Mouse (Mus musculus): ENCODE measurements around the gene Ncf2. TPM values are rescaled to one million over a fixed set of nuclear protein-coding genes. Genes with fewer than 3 reads are reported as not detected.
A peak's percentile ranks its signal among the peaks of the same experiment; 100 is the strongest.
"Not testable (repeated sequence)": the region's sequence is repeated elsewhere in the genome, so short reads cannot be mapped to it uniquely, and the experiment has no call there.

The Ncf2 gene
- 2.5 and 3.4 TPM in 2 replicates for polyA plus RNA-seq (2015; fragmentation: Nextera tagmentation; extraction: Ambion mirVana)

DNA sequence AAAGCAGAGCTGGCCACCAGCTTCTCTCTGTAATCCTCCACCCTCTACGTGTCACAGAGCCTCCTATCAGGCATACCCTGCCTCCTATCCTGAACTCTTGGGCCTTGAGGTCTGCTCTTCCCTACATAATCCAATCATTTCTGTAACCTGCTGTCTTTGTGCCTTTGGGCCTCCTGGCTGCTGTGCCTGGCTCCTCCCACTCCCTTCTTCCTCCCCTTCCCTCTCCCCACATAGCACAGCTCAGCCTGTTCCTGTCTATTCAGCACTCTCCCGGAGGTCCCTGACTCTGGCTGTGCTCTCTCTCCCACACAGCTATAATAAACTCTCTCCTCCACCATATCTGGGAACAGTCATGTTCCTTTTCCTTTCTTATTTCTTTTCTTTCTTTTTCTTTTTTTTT is at the start of gene Ncf2:
Gene Ncf2 (plus strand): TSS at position 298 of the 400 bp plus-strand sequence.
- Histone ChIP-seq H3K4me2 (no peak within 1 kb of the TSS), H3K4me1 (replicated peaks) (peaks cover 11% of the 10 kb centered on the region; the same call in 1 of the 2 replicates), H3K36me3 (no peaks in the 10 kb centered on the region), H3K9ac (no peak within 1 kb of the TSS), H3K4me3 (no peak within 1 kb of the TSS), H3K27me3 (no peaks in the 10 kb centered on the region), H3K9me3 (no peaks in the 10 kb centered on the region), H3K27ac (peak within 1 kb of the TSS; percentile 30)
- peak; percentile 83 for ATAC-seq (ENCODE audit: low FRiP score)
- WGBS: 7% methylated on average over 2 of the region's 2 CpGs

DNA sequence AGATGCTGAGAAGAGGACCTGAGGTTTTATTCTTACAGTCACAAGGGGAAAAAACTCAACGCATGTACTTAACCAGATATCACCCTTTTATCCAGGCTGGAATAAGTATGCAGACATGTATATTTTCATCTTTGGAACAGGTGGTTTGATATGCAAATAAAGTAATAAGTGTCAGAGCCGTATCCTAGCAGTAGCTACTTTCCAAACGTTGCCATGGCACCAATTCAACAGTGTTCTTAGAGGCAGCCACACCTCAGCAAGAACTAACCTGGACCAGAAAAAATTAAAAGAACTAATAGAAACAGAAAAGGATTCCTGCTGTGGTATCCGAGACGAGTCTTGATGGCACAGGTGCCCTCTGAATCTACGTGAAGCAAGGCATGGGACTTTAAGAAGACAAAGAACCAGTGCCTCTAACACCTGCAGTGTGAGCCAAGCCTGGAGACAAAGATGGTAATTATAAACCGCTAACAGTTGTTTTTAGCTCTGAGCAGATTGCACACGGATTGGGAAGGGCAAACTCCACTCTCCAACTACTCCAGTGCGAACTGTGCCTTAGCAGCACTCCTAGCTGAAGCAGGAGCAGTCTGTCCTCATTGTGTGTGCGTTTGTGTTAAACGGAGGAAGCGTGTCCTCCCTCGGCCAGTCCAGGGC is 49.6 kb upstream of the Ncf2 start, which contains the start of gene Apobec4:
Gene Apobec4 (plus strand): TSS at position 240 of the 654 bp plus-strand sequence.
- Histone ChIP-seq H3K4me1 (replicated peaks) (peaks cover 12% of the 10 kb centered on the region), H3K4me2 (no peak within 1 kb of the TSS), H3K9me3 (no peaks in the 10 kb centered on the region), H3K9ac (no peak within 1 kb of the TSS), H3K4me3 (no peak within 1 kb of the TSS), H3K36me3 (no peaks in the 10 kb centered on the region), H3K27ac (0 out of 2 replicates have a peak within 1 kb of the TSS, but pooled peaks have one; percentile 8), H3K27me3 (no peaks in the 10 kb centered on the region)
- no peak for ATAC-seq (ENCODE audit: low FRiP score)
- 67% methylated on average over 13 of the region's 13 CpGs for WGBS

DNA sequence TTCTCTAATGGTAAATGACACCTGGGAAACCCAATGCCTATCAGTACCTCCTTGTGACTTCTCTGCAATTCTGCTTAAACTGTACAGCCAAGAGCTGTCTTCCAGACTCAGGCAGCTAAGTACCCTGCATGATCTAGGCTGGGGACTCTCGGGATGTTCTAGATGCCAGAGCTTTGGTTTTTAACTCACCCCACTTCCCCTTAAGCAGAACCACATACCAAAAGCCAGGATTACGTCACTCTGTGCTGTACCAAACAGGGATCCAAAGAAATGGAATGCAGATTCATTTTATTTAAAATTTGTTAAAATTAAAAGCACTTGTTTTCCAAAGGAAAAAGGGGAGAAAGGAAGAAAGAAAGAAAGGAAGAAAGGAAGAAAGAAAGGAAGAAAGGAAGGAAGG is 38.2 kb upstream of the Ncf2 start:
- Histone ChIP-seq H3K4me3 (no peak overlapping the region), H3K4me2 (no peak overlapping the region), H3K9ac (no peak overlapping the region), H3K36me3 (no peaks in the 10 kb centered on the region), H3K4me1 (replicated peaks) (peaks cover 7% of the 10 kb centered on the region), H3K27ac (no peak overlapping the region), H3K27me3 (peaks cover 8% of the 10 kb centered on the region; the same call in 1 of the 2 replicates), H3K9me3 (no peaks in the 10 kb centered on the region)
- 86% methylated on average over 2 of the region's 2 CpGs for WGBS
- no peak for ATAC-seq (ENCODE audit: low FRiP score)

DNA sequence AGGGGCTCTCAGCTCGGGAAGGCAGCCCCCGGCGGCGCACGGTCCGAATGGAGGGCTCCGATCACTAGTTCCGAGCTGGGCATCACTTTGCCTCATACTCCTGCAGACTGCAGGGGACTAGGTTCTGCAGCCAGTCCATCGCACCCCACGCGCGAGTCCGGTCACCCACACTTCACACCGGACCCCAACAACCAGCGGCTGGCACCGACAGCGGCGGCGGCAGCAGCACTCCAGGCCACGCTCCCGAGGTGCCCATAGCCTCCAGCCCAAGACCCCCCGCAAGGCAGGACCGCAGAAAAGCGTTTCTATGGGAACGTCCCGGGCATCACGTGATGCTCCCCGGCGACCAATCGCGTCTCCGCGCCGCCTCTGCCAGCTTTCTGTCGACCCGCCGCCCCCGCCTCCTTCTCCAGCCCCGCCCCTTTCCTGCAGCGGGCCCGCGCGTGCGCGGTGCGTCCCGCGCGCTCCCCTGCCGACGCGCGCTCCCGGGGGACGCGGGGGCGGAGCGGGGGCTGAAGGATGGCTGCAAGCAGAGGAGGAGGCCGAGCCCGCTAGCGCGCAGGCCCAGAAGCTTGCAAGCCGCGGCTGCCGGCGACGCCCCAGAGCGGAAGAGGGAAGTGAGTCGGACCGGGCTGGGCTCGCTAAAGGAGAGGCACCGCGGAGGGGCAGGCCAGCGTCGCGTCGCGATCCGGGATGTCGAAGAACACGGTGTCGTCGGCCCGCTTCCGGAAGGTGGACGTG is 33.8 kb upstream of the Ncf2 start, which contains the start of the genes Rgl1 and Arpc5:
Gene Rgl1 (minus strand): TSS at position 320 of the 741 bp plus-strand sequence.
Gene Arpc5 (plus strand): TSS at position 511 of the 741 bp plus-strand sequence.
- WGBS: under 1% methylated on average over 85 of the region's 86 CpGs
- H3K4me3 ChIP-seq: peak within 1 kb of the TSS; percentile 99
- H3K9ac ChIP-seq: peak within 1 kb of the TSS; percentile 98
- H3K36me3 ChIP-seq: peaks cover 15% of the 10 kb centered on the region
- H3K9me3 ChIP-seq: no peaks in the 10 kb centered on the region
- peaks cover 8% of the 10 kb centered on the region; the same call in 1 of the 2 replicates for H3K27me3 ChIP-seq
- H3K4me1 ChIP-seq (replicated peaks): peaks cover 19% of the 10 kb centered on the region
- H3K4me2 ChIP-seq: peak within 1 kb of the TSS; percentile 77
- ATAC-seq (ENCODE audit: low FRiP score): peak; percentile 97
- H3K27ac ChIP-seq: peak within 1 kb of the TSS; percentile 94

DNA sequence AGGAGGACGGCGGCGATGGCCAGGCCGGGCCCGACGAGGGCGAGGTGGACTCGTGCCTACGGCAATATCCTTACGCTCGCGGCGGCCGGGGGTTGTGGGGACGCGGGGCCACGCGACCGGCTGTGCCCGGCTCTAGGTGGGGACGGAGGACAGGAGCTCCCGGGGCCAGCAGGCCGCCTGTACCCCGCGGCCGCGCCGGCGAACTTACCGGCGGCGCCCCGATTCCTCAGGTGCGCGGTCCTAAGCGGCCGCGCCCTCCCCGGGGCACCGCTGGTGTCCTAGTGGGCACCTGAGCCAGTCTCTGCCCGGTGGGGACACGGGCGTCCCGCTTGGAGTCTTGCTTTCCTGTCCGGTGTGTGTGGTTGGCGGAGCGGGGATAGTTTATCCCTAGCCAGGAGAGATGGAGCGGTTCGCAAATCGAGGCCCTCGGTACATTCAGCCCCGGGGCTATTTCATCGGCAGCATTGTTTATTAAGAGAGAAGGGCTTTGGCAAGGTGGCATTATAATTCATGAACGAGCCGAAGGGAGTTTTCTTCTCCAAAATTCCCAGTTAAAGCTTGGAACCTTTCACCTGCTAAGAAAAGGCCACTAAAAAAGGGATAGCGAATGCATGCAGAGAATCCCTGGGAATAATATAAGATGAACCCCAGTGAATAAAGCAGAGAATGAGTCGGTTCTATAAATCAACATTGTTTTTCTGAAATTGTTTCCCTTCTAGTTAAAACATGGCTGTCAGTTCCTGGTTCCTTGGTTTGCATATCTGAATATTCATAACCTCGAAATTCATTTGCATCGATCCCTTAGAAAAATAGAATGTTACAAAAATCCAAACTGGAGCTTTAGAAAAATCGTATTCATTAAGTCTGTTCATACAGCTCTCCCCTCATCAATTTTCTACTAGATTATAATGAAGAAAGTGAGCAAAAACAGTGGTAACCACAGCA is 32.9 kb upstream of the Ncf2 start:
- WGBS: under 1% methylated on average over 60 of the region's 60 CpGs
- Histone ChIP-seq H3K4me2 (peak overlapping the region; percentile 61), H3K9ac (peak overlapping the region; percentile 98), H3K27me3 (peaks cover 8% of the 10 kb centered on the region; the same call in 1 of the 2 replicates), H3K4me1 (replicated peaks) (peaks cover 19% of the 10 kb centered on the region), H3K27ac (peak overlapping the region; percentile 94), H3K4me3 (peak overlapping the region; percentile 99), H3K9me3 (no peaks in the 10 kb centered on the region), H3K36me3 (peaks cover 24% of the 10 kb centered on the region)
- peak; percentile 74 for ATAC-seq (ENCODE audit: low FRiP score)

DNA sequence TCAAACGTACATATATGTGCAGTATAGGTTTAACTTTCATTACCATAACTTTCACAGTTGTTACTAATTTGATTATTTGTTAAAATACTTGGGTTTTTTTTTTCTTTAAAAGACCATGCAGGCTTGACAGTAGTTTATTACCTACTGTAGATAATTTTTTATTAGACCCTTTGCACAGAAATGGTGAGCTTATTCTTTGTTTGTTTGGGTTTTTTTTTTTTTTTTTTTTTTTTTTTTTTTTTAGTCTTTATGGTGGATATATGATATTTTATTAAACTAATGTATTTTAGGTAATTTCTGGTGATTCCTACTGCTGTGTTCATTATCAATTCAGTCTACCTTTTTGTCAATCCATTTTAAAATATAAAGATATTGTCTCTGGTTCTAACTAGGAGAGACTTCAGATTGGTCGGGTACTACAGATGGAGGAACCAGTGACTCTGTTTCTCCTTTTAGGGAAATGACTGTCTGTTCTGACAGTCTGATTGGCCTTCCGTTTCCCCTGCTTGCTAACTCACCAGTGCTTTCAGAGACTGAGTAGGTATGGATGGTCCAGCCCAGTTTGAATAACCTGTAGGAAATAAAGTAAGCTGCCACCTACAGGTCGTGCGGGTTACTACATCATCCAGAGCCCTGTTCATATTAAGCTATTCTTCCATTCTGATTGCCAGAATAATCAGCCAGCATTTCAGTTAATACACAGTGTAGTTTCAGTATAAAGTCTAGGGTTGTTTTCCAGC is 32.1 kb upstream of the Ncf2 start:
- WGBS: 4% methylated on average over 5 of the region's 5 CpGs
- no peak overlapping the region for H3K9ac ChIP-seq
- H3K4me1 ChIP-seq (replicated peaks): peaks cover 19% of the 10 kb centered on the region
- H3K9me3 ChIP-seq: no peaks in the 10 kb centered on the region
- no peak overlapping the region; the same call in 1 of the 2 replicates for H3K27ac ChIP-seq
- peaks cover 32% of the 10 kb centered on the region for H3K36me3 ChIP-seq
- H3K4me2 ChIP-seq: peak overlapping the region; percentile 61
- no peak for ATAC-seq (ENCODE audit: low FRiP score)
- peaks cover 8% of the 10 kb centered on the region; the same call in 1 of the 2 replicates for H3K27me3 ChIP-seq
- H3K4me3 ChIP-seq: peak overlapping the region; percentile 99

DNA sequence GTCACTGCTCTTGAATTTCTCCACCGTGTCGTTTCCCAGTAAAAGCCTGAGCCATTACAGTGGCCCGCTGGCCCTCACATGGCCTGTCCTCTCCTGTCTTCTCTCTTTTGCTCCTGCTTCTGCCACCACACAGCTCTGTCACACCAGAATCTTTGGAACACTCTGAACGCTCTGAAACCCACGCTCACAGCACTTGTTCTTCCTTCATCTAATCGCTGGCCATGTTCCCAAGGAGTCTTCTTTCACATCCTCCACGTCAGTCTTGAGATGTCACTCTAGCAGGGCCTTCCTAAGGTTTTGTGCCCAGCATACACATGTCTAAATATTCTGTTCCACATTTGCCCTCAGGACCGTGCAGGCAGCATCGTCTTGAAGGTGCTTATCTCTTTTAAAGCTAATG is 29.0 kb upstream of the Ncf2 start:
- 91% methylated on average over 9 of the region's 9 CpGs for WGBS
- H3K27me3 ChIP-seq: no peaks in the 10 kb centered on the region
- peaks cover 12% of the 10 kb centered on the region for H3K4me1 ChIP-seq (replicated peaks)
- no peak overlapping the region for H3K4me2 ChIP-seq
- no peak overlapping the region for H3K4me3 ChIP-seq
- peaks cover 61% of the 10 kb centered on the region for H3K36me3 ChIP-seq
- H3K9ac ChIP-seq: no peak overlapping the region
- H3K27ac ChIP-seq: no peak overlapping the region
- ATAC-seq (ENCODE audit: low FRiP score): no peak
- no peaks in the 10 kb centered on the region for H3K9me3 ChIP-seq

DNA sequence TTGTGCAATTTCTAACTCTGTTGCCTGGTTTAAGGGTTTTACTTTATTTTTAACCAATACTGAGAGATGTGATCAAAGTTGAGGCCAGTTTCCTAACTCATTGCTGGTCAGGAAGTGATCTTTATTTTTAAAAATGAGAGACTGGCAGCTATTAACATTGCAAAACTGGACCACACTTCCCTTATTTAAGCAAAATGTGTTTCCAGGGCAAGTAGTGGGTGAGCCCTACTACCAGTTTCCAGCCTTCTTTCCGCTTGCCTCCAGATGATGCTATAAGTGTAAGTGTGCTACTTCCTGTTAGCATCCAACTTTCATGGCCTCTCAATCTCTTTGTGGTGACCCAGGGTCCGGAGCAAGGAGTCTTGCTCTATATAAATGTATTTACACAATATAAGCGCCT is 25.4 kb upstream of the Ncf2 start:
- H3K9me3 ChIP-seq; ATAC-seq (ENCODE audit: low FRiP score); H3K27me3 ChIP-seq; H3K9ac ChIP-seq; H3K27ac ChIP-seq; H3K4me2 ChIP-seq; H3K4me1 ChIP-seq (replicated peaks); H3K4me3 ChIP-seq: not testable (repeated sequence)
- 96% methylated on average over 3 of the region's 3 CpGs for WGBS
- H3K36me3 ChIP-seq: peaks cover 64% of the 10 kb centered on the region

DNA sequence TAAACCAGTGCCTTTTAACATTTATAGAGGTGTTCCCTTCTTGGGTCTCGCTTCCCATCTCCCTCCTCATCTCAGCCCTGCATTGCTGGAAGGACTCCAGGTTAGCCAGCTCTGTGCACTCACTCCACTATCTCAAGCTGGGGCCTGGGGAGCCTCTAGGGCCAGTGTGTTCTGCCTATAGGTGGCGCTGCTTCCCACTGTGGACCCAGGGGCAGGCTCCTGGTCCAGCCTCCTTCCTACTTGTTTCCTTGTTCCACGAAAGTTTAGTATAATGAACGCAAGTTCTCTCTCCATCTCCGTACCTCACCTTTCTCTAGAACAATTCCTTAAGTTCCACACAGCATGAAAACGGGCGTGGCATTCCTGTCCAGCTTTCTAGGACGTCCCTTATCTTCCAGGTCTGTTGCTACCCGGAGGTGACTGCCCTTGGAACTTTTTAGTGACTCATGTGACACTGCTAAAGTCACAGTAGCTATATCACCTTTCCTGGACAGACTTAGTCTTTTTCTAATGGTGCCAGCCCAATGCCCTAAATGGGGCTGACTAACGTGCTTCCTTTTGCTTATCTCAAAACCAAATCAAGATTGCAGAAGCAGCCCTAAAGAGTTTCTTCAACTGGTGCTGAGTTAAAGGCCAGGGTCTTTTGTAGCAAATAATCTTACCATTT is 20.8 kb upstream of the Ncf2 start:
- Histone ChIP-seq H3K4me2 (no peak overlapping the region), H3K36me3 (peaks cover 24% of the 10 kb centered on the region), H3K27me3 (no peaks in the 10 kb centered on the region), H3K9me3 (no peaks in the 10 kb centered on the region), H3K27ac (no peak overlapping the region), H3K9ac (no peak overlapping the region), H3K4me1 (replicated peaks) (no peaks in the 10 kb centered on the region), H3K4me3 (no peak overlapping the region)
- 39% methylated on average over 10 of the region's 10 CpGs for WGBS
- ATAC-seq (ENCODE audit: low FRiP score): no peak

DNA sequence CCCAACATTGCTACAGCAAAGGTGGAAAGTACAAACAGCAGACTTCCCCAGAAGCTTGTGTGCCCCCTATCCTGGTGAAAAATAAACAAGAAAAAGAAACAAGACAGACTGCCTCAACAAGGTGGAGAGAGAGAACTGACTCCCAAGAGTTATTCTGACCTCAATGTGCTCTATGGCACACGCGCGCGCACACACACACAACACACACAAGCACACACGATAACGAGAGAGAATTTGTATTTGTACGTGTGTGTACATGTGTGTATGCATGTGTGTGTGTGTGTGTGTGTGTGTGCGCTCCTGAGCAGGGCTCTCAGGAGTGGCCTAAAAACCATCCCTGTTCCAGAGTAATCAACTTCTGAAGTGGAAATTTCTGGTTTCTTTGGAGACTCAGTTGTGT is 15.4 kb upstream of the Ncf2 start:
- Histone ChIP-seq H3K9ac (no peak overlapping the region), H3K9me3 (no peaks in the 10 kb centered on the region), H3K4me1 (replicated peaks) (no peaks in the 10 kb centered on the region), H3K4me3 (no peak overlapping the region), H3K27me3 (no peaks in the 10 kb centered on the region), H3K27ac (no peak overlapping the region), H3K4me2 (no peak overlapping the region), H3K36me3 (no peaks in the 10 kb centered on the region)
- no peak for ATAC-seq (ENCODE audit: low FRiP score)
- WGBS: 97% methylated on average over 8 of the region's 8 CpGs

DNA sequence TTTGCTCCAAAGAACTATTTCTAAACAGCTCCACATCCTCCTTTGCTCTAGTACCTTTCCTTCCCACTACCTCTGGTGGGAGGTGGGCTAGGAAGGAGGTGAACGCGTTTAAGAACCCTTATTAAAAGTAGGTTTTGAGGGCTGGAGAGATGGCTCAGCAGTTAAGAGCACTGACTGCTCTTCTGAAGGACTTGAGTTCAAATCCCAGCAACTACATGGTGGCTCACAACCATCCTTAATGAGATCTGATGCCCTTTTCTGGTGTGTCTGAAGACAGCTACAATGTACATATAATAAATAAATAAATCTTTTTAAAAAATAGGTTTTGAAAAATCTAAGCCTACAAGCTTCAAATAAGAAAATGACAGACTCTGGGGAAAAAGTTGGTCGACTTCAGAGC is 14.5 kb upstream of the Ncf2 start:
- not testable (repeated sequence) for H3K36me3 ChIP-seq; H3K9ac ChIP-seq; H3K4me1 ChIP-seq (replicated peaks); H3K4me3 ChIP-seq; H3K27me3 ChIP-seq; H3K4me2 ChIP-seq; H3K27ac ChIP-seq; ATAC-seq (ENCODE audit: low FRiP score); H3K9me3 ChIP-seq
- 87% methylated on average over 3 of the region's 3 CpGs for WGBS

All from hindbrain, embryonic 13.5 days (tissue).